Mouse (Mus musculus) heart, adult 2 months (tissue): ENCODE measurements around the gene Retsat. TPM values are rescaled to one million over a fixed set of nuclear protein-coding genes. Genes with fewer than 3 reads are reported as not detected.

Experiments
- DNase-seq, 2 experiments: peaks; one replicate each; pipeline ENCODE4 v3.0.0; 2021
- H3K27ac ChIP-seq: fragments of 200-600 bp; 2 replicates; pipeline ENCODE4 v1.8.1; 2022
- H3K27me3 ChIP-seq: fragments of 200-500 bp; 2 replicates; pipeline ENCODE4 v1.6.1; 2012; ENCODE audit warnings: mild to moderate bottlenecking, low read length, inconsistent platforms, mixed read lengths; ENCODE audit not compliant: control insufficient read depth, insufficient read depth
- H3K36me3 ChIP-seq: fragments of 200-500 bp; 2 replicates; pipeline ENCODE4 v1.6.1; 2012; ENCODE audit warnings: low read length, inconsistent platforms; ENCODE audit not compliant: control insufficient read depth, insufficient read depth
- H3K4me1 ChIP-seq: fragments of 200-500 bp; 2 replicates; pipeline ENCODE4 v1.6.1; 2011; ENCODE audit warnings: low read length; ENCODE audit not compliant: control insufficient read depth, insufficient read depth
- H3K4me3 ChIP-seq: fragments of 200-600 bp; 2 replicates; pipeline ENCODE4 v1.8.1; 2022
- H3K79me2 ChIP-seq: fragments of 200-500 bp; replicated peaks from 2 replicates; pipeline ENCODE4 v1.6.1; 2012; ENCODE audit warnings: mild to moderate bottlenecking, inconsistent platforms, low read length, moderate library complexity, mixed read lengths; ENCODE audit not compliant: control insufficient read depth, insufficient read depth
- H3K9ac ChIP-seq: fragments of 200-500 bp; 2 replicates; pipeline ENCODE4 v1.6.1; 2012; ENCODE audit warnings: low read depth, mild to moderate bottlenecking, control low read depth, inconsistent platforms, low read length, mixed read lengths
- CTCF ChIP-seq: fragments of 200-600 bp; IDR thresholded peaks from 2 replicates; pipeline ENCODE4 v1.8.1; 2022; ENCODE audit warnings: antibody characterized with exemption, mild to moderate bottlenecking, moderate library complexity
- EP300 ChIP-seq: fragments of 200-500 bp; IDR thresholded peaks from 2 replicates; pipeline ENCODE4 v1.6.1; 2011; ENCODE audit warnings: low read depth, low read length, control low read depth; ENCODE audit not compliant: insufficient read depth
- POLR2A ChIP-seq: fragments of 200-500 bp; IDR thresholded peaks from 2 replicates; pipeline ENCODE4 v1.6.1; 2011; ENCODE audit warnings: mild to moderate bottlenecking, low read depth, low read length, control low read depth; ENCODE audit not compliant: insufficient read depth
- WGBS: fragments of 180-500 bp; shearing (Covaris S2); methylation state at CpG from one replicate; pipeline ENCODE4 v1.1.7; 2018; 5-methylcytosine and 5-hydroxymethylcytosine counted together
- intact Hi-C: fragments of 180-260 bp; cut with DNase I; formaldehyde crosslinking; loops from one replicate; pipeline ENCODE4 v1.15.1; 2025
- long read RNA-seq: library from polyadenylated mRNA; stranded (forward); transcript quantifications from one replicate; pipeline ENCODE4 v2.0.0, GENCODE M21; 2021
- polyA plus RNA-seq: library from polyadenylated mRNA; depleted of rRNA; stranded (reverse); fragments of >200 nt; gene quantifications from 2 replicates; pipeline ENCODE4 v1.2.3, GENCODE M21; 2012; rRNA removed
- total RNA-seq, 2 experiments: library from RNA; stranded (reverse); gene quantifications; 2 replicates each; pipeline ENCODE4 v1.2.3; 2021

Retsat gene
- 100 to 1,000 TPM; 155 to 181 TPM for total RNA-seq
- 57.1 and 83.3 TPM in 2 replicates for polyA plus RNA-seq
- long read RNA-seq, transcript Retsat-201 (11 exons, 3,027 nt), result major isoform, 125 of 142 reads
- long read RNA-seq, partial matches to known transcripts, result 13 of 142 reads
- long read RNA-seq, other reads (novel, unspliced or antisense), result 4 of 142 reads

- Histone ChIP-seq H3K79me2 (no peaks in the 10 kb centered on the region), H3K27ac (peak within 1 kb of the TSS; percentile 77), H3K9ac (peak within 1 kb of the TSS; percentile 85), H3K4me3 (peak within 1 kb of the TSS; percentile 59), H3K36me3 (no peaks in the 10 kb centered on the region), H3K4me1 (peaks cover 6% of the 10 kb centered on the region), H3K27me3 (no peaks in the 10 kb centered on the region)
- intact Hi-C loops, result no loop called here
- TF ChIP-seq EP300 (peak; percentile 76), POLR2A (peak; percentile 99), CTCF (no peak)
- WGBS, result under 1% methylated on average over 38 of the region's 38 CpGs
- DNase-seq, result peak; percentile 94 to 95
These were observed at the start of gene Retsat, which contains the start of gene Elmod3 for GRCm38 (mm10) chr6:72597956-72598753. Gene Retsat, plus strand, starts transcription at chr6:72598475. Gene Elmod3, minus strand, starts transcription at chr6:72598413.

- no peaks in the 10 kb centered on the region for H3K79me2 ChIP-seq
- WGBS, result 38% methylated on average over 9 of the region's 9 CpGs
- DNase-seq, result peak; percentile 69 to 78
- H3K9ac ChIP-seq, result peak overlapping the region; percentile 7; the same call in 1 of the 2 replicates
- peaks cover 10% of the 10 kb centered on the region for H3K4me1 ChIP-seq
- peak; percentile 76 for TF ChIP-seq POLR2A
- no peak for TF ChIP-seq CTCF
- no peak for TF ChIP-seq EP300
- H3K27me3 ChIP-seq, result no peaks in the 10 kb centered on the region
- no peaks in the 10 kb centered on the region for H3K36me3 ChIP-seq
- 0 out of 2 replicates have a peak overlapping the region, but pooled peaks have one; percentile 4 for H3K4me3 ChIP-seq
- H3K27ac ChIP-seq, result peak overlapping the region; percentile 77
- intact Hi-C loops, result no loop called here
These were observed 49.2 kb upstream of the Retsat start for GRCm38 (mm10) chr6:72549041-72549580.

GRCm38 (mm10) chr6:72550025-72550424 lies 48.2 kb upstream of the Retsat start:
- TF ChIP-seq EP300, result no peak
- TF ChIP-seq CTCF, result no peak
- TF ChIP-seq POLR2A, result no peak
- H3K27me3 ChIP-seq, result no peaks in the 10 kb centered on the region
- H3K4me1 ChIP-seq, result peaks cover 10% of the 10 kb centered on the region
- intact Hi-C loops, result no loop called here
- no peaks in the 10 kb centered on the region for H3K36me3 ChIP-seq
- H3K9ac ChIP-seq, result no peak overlapping the region
- DNase-seq, result no peak
- peak overlapping the region; percentile 77 for H3K27ac ChIP-seq
- no peak overlapping the region for H3K4me3 ChIP-seq
- 45% methylated on average over 6 of the region's 6 CpGs for WGBS
- H3K79me2 ChIP-seq, result no peaks in the 10 kb centered on the region

- no peak overlapping the region; the same call in 1 of the 2 replicates for H3K27ac ChIP-seq
- no peaks in the 10 kb centered on the region for H3K36me3 ChIP-seq
- DNase-seq, result no peak
- no peak overlapping the region for H3K9ac ChIP-seq
- no peaks in the 10 kb centered on the region for H3K27me3 ChIP-seq
- 83% methylated on average over 10 of the region's 10 CpGs for WGBS
- TF ChIP-seq EP300 (no peak), POLR2A (no peak), CTCF (no peak)
- intact Hi-C loops, result no loop called here
- H3K4me3 ChIP-seq, result no peak overlapping the region
- no peaks in the 10 kb centered on the region for H3K79me2 ChIP-seq
- H3K4me1 ChIP-seq, result peaks cover 10% of the 10 kb centered on the region
These were observed 47.7 kb upstream of the Retsat start for GRCm38 (mm10) chr6:72550503-72551100.

- no peaks in the 10 kb centered on the region for H3K79me2 ChIP-seq
- H3K27ac ChIP-seq, result peak overlapping the region; percentile 83
- 14% methylated on average over 27 of the region's 27 CpGs for WGBS
- DNase-seq, result peak; percentile 76 to 87
- H3K4me3 ChIP-seq, result peak overlapping the region; percentile 50
- intact Hi-C loops, result no loop called here
- H3K9ac ChIP-seq, result peak overlapping the region; percentile 66
- H3K27me3 ChIP-seq, result no peaks in the 10 kb centered on the region
- peaks cover 10% of the 10 kb centered on the region for H3K4me1 ChIP-seq
- no peaks in the 10 kb centered on the region for H3K36me3 ChIP-seq
- peak; percentile 90 for TF ChIP-seq POLR2A
- TF ChIP-seq EP300, result peak; percentile 81; the same call in 1 of the 2 replicates
- 0 out of 2 replicates have a peak, but pooled peaks have one; percentile 11 for TF ChIP-seq CTCF
These were observed 45.9 kb upstream of the Retsat start for GRCm38 (mm10) chr6:72552171-72553078.
